Mouse (Mus musculus) kidney, embryonic 16.5 days (tissue): ENCODE measurements around the gene Ankrd49. TPM values are rescaled to one million over a fixed set of nuclear protein-coding genes. Genes with fewer than 3 reads are reported as not detected.

Experiments
- ATAC-seq: fragments of 200-750 bp; cut with Nextera tagmentation; 2 replicates; pipeline ENCODE4 v1.8.0; 2017; ENCODE audit warnings: moderate TSS enrichment; ENCODE audit not compliant: low FRiP score, low TSS enrichment
- H3K27ac ChIP-seq: fragments of 300-500 bp; sonication (generic); 2 replicates; pipeline ENCODE4 v1.5.1; 2014; ENCODE audit warnings: low read length
- H3K27me3 ChIP-seq: fragments of 300-500 bp; sonication (generic); 2 replicates; pipeline ENCODE4 v1.6.1; 2014; ENCODE audit warnings: low read length, control low read depth, mixed read lengths; ENCODE audit not compliant: insufficient read depth
- H3K36me3 ChIP-seq: fragments of 300-500 bp; sonication (generic); 2 replicates; pipeline ENCODE4 v1.6.1; 2014; ENCODE audit warnings: low read length, control low read depth, mixed read lengths; ENCODE audit not compliant: insufficient read depth
- H3K4me1 ChIP-seq: fragments of 300-500 bp; sonication (generic); 2 replicates; pipeline ENCODE4 v1.6.1; 2014; ENCODE audit warnings: low read length, control low read depth, mixed read lengths; ENCODE audit not compliant: insufficient read depth
- H3K4me2 ChIP-seq: fragments of 300-500 bp; sonication (generic); replicated peaks from 2 replicates; pipeline ENCODE4 v1.6.1; 2014; ENCODE audit warnings: low read depth, low read length
- H3K4me3 ChIP-seq: fragments of 300-500 bp; sonication (generic); 2 replicates; pipeline ENCODE4 v1.5.1; 2014; ENCODE audit warnings: mild to moderate bottlenecking, low read length
- H3K9ac ChIP-seq: fragments of 300-500 bp; sonication (generic); replicated peaks from 2 replicates; pipeline ENCODE4 v1.6.1; 2014; ENCODE audit warnings: low read length
- H3K9me3 ChIP-seq: fragments of 300-500 bp; sonication (generic); 2 replicates; pipeline ENCODE4 v1.6.1; 2016; ENCODE audit warnings: low read length, control low read depth
- WGBS: fragments of 180-500 bp; shearing (Covaris S2); extraction: QIAGEN DNeasy Blood & Tissue Kit; methylation state at CpG from one replicate; pipeline ENCODE4 v1.1.7; 2014; 5-methylcytosine and 5-hydroxymethylcytosine counted together
- polyA plus RNA-seq: library from polyadenylated mRNA; unstranded; fragments of >200 nt; fragmentation: Nextera tagmentation; extraction: Ambion mirVana; gene quantifications from 2 replicates; pipeline ENCODE4 v1.2.1, GENCODE M21; 2015

Ankrd49 gene
- polyA plus RNA-seq, 1 experiment from 2014 or later = 40.3 TPM

GRCm38 (mm10) chr9:14773813-14774212 is 10.8 kb downstream of the Ankrd49 start:
- no peak overlapping the region for H3K4me2 ChIP-seq
- no peak overlapping the region for H3K9ac ChIP-seq
- whole genome bisulfite sequencing = 35% methylated on average over 2 of the region's 2 CpGs
- no peaks in the 10 kb centered on the region for H3K36me3 ChIP-seq
- peaks cover 4% of the 10 kb centered on the region; the same call in 1 of the 2 replicates for H3K4me1 ChIP-seq
- H3K27ac ChIP-seq = no peak overlapping the region
- ATAC-seq = no peak
- no peaks in the 10 kb centered on the region for H3K9me3 ChIP-seq
- peaks cover 10% of the 10 kb centered on the region; the same call in 1 of the 2 replicates for H3K27me3 ChIP-seq
- no peak overlapping the region for H3K4me3 ChIP-seq

- Histone ChIP-seq H3K9me3 (no peaks in the 10 kb centered on the region), H3K27me3 (peaks cover 13% of the 10 kb centered on the region), H3K36me3 (no peaks in the 10 kb centered on the region), H3K4me1 (peaks cover 4% of the 10 kb centered on the region; the same call in 1 of the 2 replicates), H3K9ac (no peak overlapping the region), H3K4me3 (no peak overlapping the region), H3K4me2 (no peak overlapping the region), H3K27ac (no peak overlapping the region)
- ATAC-seq = no peak
- WGBS = 88% methylated on average over 2 of the region's 2 CpGs
Observed at GRCm38 (mm10) chr9:14772074-14772473, 12.6 kb downstream of the Ankrd49 start.

- no peak within 1 kb of the TSS for H3K9ac ChIP-seq
- peaks cover 13% of the 10 kb centered on the region for H3K27me3 ChIP-seq
- 0 out of 2 replicates have a peak within 1 kb of the TSS, but pooled peaks have one; percentile 21 for H3K4me2 ChIP-seq
- H3K4me1 ChIP-seq = peaks cover 4% of the 10 kb centered on the region; the same call in 1 of the 2 replicates
- no peaks in the 10 kb centered on the region for H3K36me3 ChIP-seq
- no peaks in the 10 kb centered on the region for H3K9me3 ChIP-seq
- H3K4me3 ChIP-seq = no peak within 1 kb of the TSS
- WGBS = 21% methylated on average over 23 of the region's 23 CpGs
- no peak within 1 kb of the TSS for H3K27ac ChIP-seq
- peak; percentile 75 for ATAC-seq
Observed at GRCm38 (mm10) chr9:14770803-14771471, 13.7 kb downstream of the Ankrd49 start, which contains the start of gene 1700012B09Rik. Gene 1700012B09Rik (minus strand): TSS chr9:14771030.

DNA sequence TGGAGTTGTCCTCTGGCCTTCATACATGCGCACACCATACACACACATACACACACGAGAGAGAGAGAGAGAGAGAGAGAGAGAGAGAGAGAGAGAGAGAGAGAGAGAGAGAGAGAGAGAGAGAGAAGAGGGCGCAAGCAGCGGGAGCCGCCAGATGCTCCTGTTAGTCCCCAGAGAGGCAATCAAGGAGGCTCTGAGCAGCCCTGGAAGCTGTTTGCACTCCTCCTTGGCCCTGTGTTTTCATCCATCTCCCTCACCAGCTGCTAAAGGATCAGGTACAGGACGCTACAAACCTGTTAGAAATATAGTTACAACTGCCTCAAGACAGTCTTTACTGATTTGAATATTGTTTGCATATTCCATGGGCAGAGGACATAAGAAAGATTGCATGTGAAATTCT is 14.8 kb downstream of the Ankrd49 start:
- Histone ChIP-seq H3K9me3 (no peaks in the 10 kb centered on the region), H3K9ac (no peak overlapping the region), H3K4me1 (peaks cover 4% of the 10 kb centered on the region; the same call in 1 of the 2 replicates), H3K27me3 (peaks cover 13% of the 10 kb centered on the region), H3K4me2 (no peak overlapping the region), H3K36me3 (no peaks in the 10 kb centered on the region), H3K4me3 (no peak overlapping the region), H3K27ac (no peak overlapping the region)
- ATAC-seq = no peak
- WGBS = 63% methylated on average over 5 of the region's 6 CpGs

- no peak for ATAC-seq
- Histone ChIP-seq H3K36me3 (no peaks in the 10 kb centered on the region), H3K27me3 (peaks cover 3% of the 10 kb centered on the region; the same call in 1 of the 2 replicates), H3K9me3 (no peaks in the 10 kb centered on the region), H3K4me3 (no peak overlapping the region), H3K4me2 (no peak overlapping the region), H3K27ac (no peak overlapping the region), H3K9ac (no peak overlapping the region), H3K4me1 (no peaks in the 10 kb centered on the region)
- 22% methylated on average over 7 of the region's 7 CpGs for WGBS
Observed at GRCm38 (mm10) chr9:14764765-14765164, 19.9 kb downstream of the Ankrd49 start.

GRCm38 (mm10) chr9:14759261-14759660 is 25.4 kb downstream of the Ankrd49 start:
- H3K4me2 ChIP-seq = no peak overlapping the region
- no peak for ATAC-seq
- no peaks in the 10 kb centered on the region for H3K4me1 ChIP-seq
- H3K27me3 ChIP-seq = no peaks in the 10 kb centered on the region
- H3K36me3 ChIP-seq = no peaks in the 10 kb centered on the region
- no peak overlapping the region for H3K9ac ChIP-seq
- no peaks in the 10 kb centered on the region for H3K9me3 ChIP-seq
- H3K27ac ChIP-seq = no peak overlapping the region
- no peak overlapping the region for H3K4me3 ChIP-seq

- no peak overlapping the region for H3K9ac ChIP-seq
- H3K4me1 ChIP-seq = no peaks in the 10 kb centered on the region
- no peaks in the 10 kb centered on the region for H3K27me3 ChIP-seq
- no peak for ATAC-seq
- H3K27ac ChIP-seq = no peak overlapping the region
- no peak overlapping the region for H3K4me2 ChIP-seq
- no peak overlapping the region for H3K4me3 ChIP-seq
- H3K36me3 ChIP-seq = no peaks in the 10 kb centered on the region
- WGBS = 69% methylated on average over 7 of the region's 7 CpGs
- no peaks in the 10 kb centered on the region for H3K9me3 ChIP-seq
Observed at GRCm38 (mm10) chr9:14758590-14758989, 26.1 kb downstream of the Ankrd49 start.

DNA sequence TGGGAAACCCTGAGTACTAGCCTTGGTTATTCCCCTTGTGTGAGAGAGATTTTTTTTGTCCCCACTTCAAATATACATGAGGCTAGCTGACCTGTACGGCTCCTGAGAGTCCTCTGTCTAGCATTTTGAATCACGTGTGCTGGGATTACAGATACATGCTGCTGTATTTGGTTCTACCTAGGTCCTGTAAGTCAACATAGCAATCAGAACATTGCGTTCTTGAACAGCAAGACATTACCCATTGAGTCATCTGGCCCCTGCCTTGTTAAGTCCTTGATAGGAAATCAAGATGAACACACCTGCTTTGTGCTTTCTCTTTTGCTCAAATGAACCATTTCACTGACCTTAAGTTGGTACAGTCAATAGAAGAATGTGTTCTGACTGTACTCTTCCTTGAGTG is 30.2 kb downstream of the Ankrd49 start:
- Histone ChIP-seq H3K4me1 (peaks cover 8% of the 10 kb centered on the region; the same call in 1 of the 2 replicates), H3K27ac (no peak overlapping the region), H3K9ac (no peak overlapping the region), H3K36me3 (no peaks in the 10 kb centered on the region), H3K4me3 (no peak overlapping the region), H3K9me3 (no peaks in the 10 kb centered on the region), H3K4me2 (no peak overlapping the region), H3K27me3 (no peaks in the 10 kb centered on the region)
- WGBS = 82% methylated on average over 3 of the region's 3 CpGs
- ATAC-seq = no peak

- H3K9me3 ChIP-seq = no peaks in the 10 kb centered on the region
- ATAC-seq = no peak
- H3K36me3 ChIP-seq = no peaks in the 10 kb centered on the region
- H3K4me2 ChIP-seq = no peak overlapping the region
- H3K27ac ChIP-seq = no peak overlapping the region
- H3K9ac ChIP-seq = no peak overlapping the region
- no peak overlapping the region for H3K4me3 ChIP-seq
- H3K4me1 ChIP-seq = peaks cover 8% of the 10 kb centered on the region; the same call in 1 of the 2 replicates
- no peaks in the 10 kb centered on the region for H3K27me3 ChIP-seq
Observed at GRCm38 (mm10) chr9:14753947-14754346, 30.7 kb downstream of the Ankrd49 start.

DNA sequence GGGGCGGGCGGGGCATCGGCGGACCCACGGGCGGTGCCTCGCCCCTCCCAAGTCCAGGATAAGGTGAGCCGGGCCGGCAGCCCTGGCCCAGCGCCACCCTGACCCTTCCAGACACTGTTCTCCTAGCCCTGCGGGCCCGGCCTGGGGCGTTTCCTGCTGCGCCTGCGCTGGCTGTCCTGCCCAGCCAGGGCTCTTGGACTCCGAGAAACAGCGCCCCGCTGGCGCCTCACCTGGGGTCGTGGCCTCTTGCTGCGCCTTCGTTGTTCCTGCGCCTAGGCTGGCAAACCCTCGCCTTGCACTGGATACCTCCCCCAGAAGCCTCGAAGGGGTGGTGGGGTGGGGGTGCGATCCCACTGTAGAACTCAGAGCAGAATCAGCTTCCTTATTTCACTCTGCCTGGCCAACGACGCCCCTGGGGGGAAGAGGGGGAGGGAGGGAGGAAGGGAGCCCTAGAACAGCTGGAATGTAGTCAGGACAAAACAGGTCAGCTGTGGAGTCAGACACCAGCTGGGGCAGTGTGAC is 32.6 kb downstream of the Ankrd49 start, which contains the start of gene Fut4:
TSS of gene Fut4 (minus strand) at position 393 of the 522 bp plus-strand sequence.
- peak within 1 kb of the TSS; percentile 81 for H3K9ac ChIP-seq
- peak within 1 kb of the TSS; percentile 52; the same call in 1 of the 2 replicates for H3K27ac ChIP-seq
- H3K9me3 ChIP-seq = no peaks in the 10 kb centered on the region
- H3K4me1 ChIP-seq = peaks cover 8% of the 10 kb centered on the region; the same call in 1 of the 2 replicates
- peak within 1 kb of the TSS; percentile 99 for H3K4me2 ChIP-seq
- under 1% methylated on average over 28 of the region's 28 CpGs for WGBS
- peak; percentile 89 for ATAC-seq
- no peaks in the 10 kb centered on the region for H3K36me3 ChIP-seq
- H3K27me3 ChIP-seq = no peaks in the 10 kb centered on the region
- H3K4me3 ChIP-seq = peak within 1 kb of the TSS; percentile 60
